Mouse (Mus musculus) heart, postnatal 0 days (tissue): ENCODE measurements at regions not wholly inside any gene's neighbourhood (a gene's known extent, or its start where the extent isn't known, plus 50 kb on each side); places are given as distances from the start of the nearest gene placed in this dataset.

Experiments used
- CTCF ChIP-seq: IDR thresholded peaks from 2 replicates; pipeline ENCODE4 v1.5.1; 2016; ENCODE audit warnings: antibody characterized with exemption, control low read depth, low read depth
- EP300 ChIP-seq: IDR thresholded peaks from 2 replicates; pipeline ENCODE4 v1.6.1; 2016; ENCODE audit warnings: antibody characterized with exemption, low read depth

GRCm38 (mm10) chr7:124834692-124835091, 609.8 kb upstream of the Kdm8 start:
- no peak for TF ChIP-seq EP300
- no peak for TF ChIP-seq CTCF
